Mouse (Mus musculus): ENCODE results near the gene Lrrc56.

GRCm38 (mm10) chr7:141219558-141220099 lies 25.7 kb downstream of the Lrrc56 start:
- TF ChIP-seq CTCF (IDR thresholded peaks at IDR 0.05; ENCODE audit: control insufficient read depth, insufficient read depth, insufficient read length), result no peak
- no peak for TF ChIP-seq MAX (IDR thresholded peaks at IDR 0.05)
- TF ChIP-seq MYOG (IDR thresholded peaks at IDR 0.05; ENCODE audit: control insufficient read depth, extremely low read depth, insufficient read length), result no peak
- TF ChIP-seq MYOD1 (IDR thresholded peaks at IDR 0.05; ENCODE audit: control insufficient read depth, insufficient read length, low read depth), result no peak
- no peak for TF ChIP-seq CEBPB (IDR thresholded peaks at IDR 0.05; ENCODE audit: low read depth)
- TF ChIP-seq USF1 (IDR thresholded peaks at IDR 0.05; ENCODE audit: low read depth), result no peak
- no peak for TF ChIP-seq FOSL1 (IDR thresholded peaks at IDR 0.05; ENCODE audit: insufficient read depth, low read length, poor library complexity, severe bottlenecking)
